Mouse (Mus musculus) erythroblast, embryonic 14.5 days (primary cell): ENCODE data around the gene Tcl1b4. TPM values are rescaled to one million over a fixed set of nuclear protein-coding genes. Genes with fewer than 3 reads are reported as not detected.
"Not testable (repeated sequence)": the region's sequence is repeated elsewhere in the genome, so short reads cannot be mapped to it uniquely, and the experiment has no call there.

Experiments used
- H3K27me3 ChIP-seq: 2 replicates; pipeline ENCODE4 v1.6.1; 2012; ENCODE audit warnings: inconsistent platforms; ENCODE audit not compliant: control insufficient read depth
- H3K36me3 ChIP-seq: 2 replicates; pipeline ENCODE4 v1.6.1; 2012; ENCODE audit warnings: mild to moderate bottlenecking, inconsistent platforms; ENCODE audit not compliant: control insufficient read depth
- H3K4me1 ChIP-seq: 2 replicates; pipeline ENCODE4 v1.6.1; 2012; ENCODE audit warnings: inconsistent platforms; ENCODE audit not compliant: control insufficient read depth
- H3K4me3 ChIP-seq: replicated peaks from 2 replicates; pipeline ENCODE3; 2012; ENCODE audit warnings: moderate library complexity, mild to moderate bottlenecking, inconsistent platforms
- H3K9me3 ChIP-seq: 2 replicates; pipeline ENCODE4 v1.6.1; 2012; ENCODE audit warnings: low read length, inconsistent platforms, mixed read lengths; ENCODE audit not compliant: control insufficient read depth
- GATA1 ChIP-seq: IDR thresholded peaks from 2 replicates; pipeline ENCODE4 v1.6.1; 2012; ENCODE audit warnings: low read length, inconsistent platforms, mixed read lengths
- TAL1 ChIP-seq: IDR thresholded peaks from 3 replicates; pipeline ENCODE4 v1.6.1; 2012; ENCODE audit warnings: low read length, inconsistent platforms, mixed read lengths
- polyA plus RNA-seq: library from polyadenylated mRNA; stranded (reverse); fragments of >175 nt; gene quantifications from 2 replicates; pipeline ENCODE4 v1.2.3, GENCODE M21; 2012

Gene Tcl1b4
- not detected in 2 replicates for polyA plus RNA-seq

GRCm38 (mm10) chr12:105201657-105202056 lies at the start of gene Tcl1b4:
Gene Tcl1b4 (plus strand): TSS chr12:105201957.
- not testable (repeated sequence) for H3K4me3 ChIP-seq

DNA sequence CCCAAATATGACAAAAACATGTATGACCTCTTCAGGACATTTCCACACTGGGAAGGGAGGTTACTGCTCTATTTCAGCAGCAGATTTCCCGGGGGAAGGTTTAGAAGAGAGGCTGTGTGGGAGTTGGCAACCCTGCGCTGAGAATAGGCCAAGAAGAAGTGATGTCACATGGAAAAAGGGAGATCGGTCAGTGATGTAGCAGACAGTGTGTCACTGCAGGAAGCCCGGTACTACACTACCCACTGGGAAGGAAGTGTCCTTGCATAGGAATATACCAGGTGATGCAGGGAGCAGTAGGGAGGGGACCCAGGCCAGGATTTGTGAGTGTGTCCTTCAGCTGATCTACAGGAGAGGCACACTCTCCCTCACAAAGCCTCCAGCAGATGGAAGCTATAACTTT lies 46.5 kb upstream of the Tcl1b4 start:
- not testable (repeated sequence) for H3K4me3 ChIP-seq, H3K4me1 ChIP-seq, H3K27me3 ChIP-seq, H3K9me3 ChIP-seq, H3K36me3 ChIP-seq

More at GRCm38 (mm10) chr12:105201657-105202056, at the start of gene Tcl1b4:
- H3K9me3 ChIP-seq, H3K36me3 ChIP-seq, H3K4me1 ChIP-seq, H3K27me3 ChIP-seq: not testable (repeated sequence)

DNA sequence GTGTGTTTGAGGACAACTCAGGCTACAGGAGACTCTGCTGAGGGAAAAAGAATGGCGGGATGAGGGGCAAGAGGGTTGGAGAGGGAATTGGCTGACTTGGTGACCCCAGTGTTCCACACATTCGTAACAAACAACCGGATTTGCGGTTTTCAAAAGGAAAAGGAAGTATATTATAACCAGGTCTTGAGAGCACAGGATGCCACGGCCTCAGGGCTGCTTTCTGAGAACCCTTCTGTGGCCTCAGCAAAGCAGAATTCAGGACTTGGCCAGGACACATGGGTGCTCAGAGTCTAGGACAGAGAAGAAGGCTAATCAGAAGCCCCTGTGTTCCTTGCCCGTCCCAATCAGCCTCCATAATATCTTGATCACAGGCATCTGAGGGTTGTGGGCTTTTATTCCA lies 42.9 kb upstream of the Tcl1b4 start:
- Histone ChIP-seq H3K27me3 (no peaks in the 10 kb centered on the region), H3K36me3 (no peaks in the 10 kb centered on the region), H3K4me3 (no peak overlapping the region), H3K9me3 (no peaks in the 10 kb centered on the region), H3K4me1 (no peaks in the 10 kb centered on the region)
- TF ChIP-seq GATA1: no peak
- TF ChIP-seq TAL1: no peak

DNA sequence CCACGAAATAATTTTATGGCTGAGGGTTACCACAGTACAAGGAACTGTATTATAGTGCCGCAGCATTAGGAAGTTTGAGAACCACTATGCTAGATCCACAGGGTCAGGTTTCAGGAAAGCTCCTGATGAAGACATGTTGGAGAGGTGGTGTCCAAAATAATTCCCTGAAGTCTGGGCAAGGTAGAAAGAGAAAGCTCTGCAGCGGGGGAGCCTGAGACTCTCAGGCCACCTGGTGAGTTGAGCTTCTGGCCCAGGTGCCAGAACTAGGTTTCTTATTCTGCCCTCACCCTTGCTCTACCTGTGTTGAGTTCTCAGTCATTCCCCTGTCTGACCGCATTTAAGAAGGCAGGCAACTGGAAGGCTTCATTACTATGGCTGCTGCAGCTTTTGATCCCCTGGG lies 42.4 kb upstream of the Tcl1b4 start, which contains the start of gene Tcl1b1:
Gene Tcl1b1 (plus strand): TSS at position 301 of the 400 bp plus-strand sequence.
- H3K27me3 ChIP-seq: no peaks in the 10 kb centered on the region

DNA sequence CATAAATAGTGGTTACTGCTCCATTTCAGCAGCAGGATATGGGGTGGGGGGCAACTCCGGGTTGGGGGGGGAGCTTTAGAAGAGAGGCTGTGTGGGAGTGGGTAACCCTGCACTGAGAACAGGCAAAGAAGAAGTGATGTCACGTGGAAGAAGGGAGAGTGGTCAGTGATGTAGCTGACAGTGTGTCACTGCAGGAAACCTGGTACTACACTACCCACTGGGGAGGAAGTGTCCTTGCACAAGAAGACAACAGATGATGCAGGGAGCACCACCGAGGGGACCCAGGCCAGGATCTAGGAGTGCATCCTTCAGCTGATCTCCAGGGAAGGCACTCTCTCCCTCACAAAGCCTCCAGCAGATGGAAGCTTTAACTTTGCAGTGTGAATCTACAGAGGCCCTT lies 35.0 kb upstream of the Tcl1b4 start:
- Histone ChIP-seq H3K9me3 (no peaks in the 10 kb centered on the region), H3K4me1 (no peaks in the 10 kb centered on the region), H3K27me3 (no peaks in the 10 kb centered on the region), H3K4me3 (no peak overlapping the region), H3K36me3 (no peaks in the 10 kb centered on the region)
- TF ChIP-seq GATA1 (no peak), TAL1 (no peak)

More for the DNA sequence above, 42.4 kb upstream of the Tcl1b4 start, which contains the start of gene Tcl1b1:
- Histone ChIP-seq H3K36me3 (no peaks in the 10 kb centered on the region), H3K4me3 (no peak within 1 kb of the TSS), H3K9me3 (no peaks in the 10 kb centered on the region), H3K4me1 (no peaks in the 10 kb centered on the region)
- TF ChIP-seq TAL1 (no peak), GATA1 (no peak)

GRCm38 (mm10) chr12:105173366-105173765 lies 28.4 kb upstream of the Tcl1b4 start:
- Histone ChIP-seq H3K27me3 (no peaks in the 10 kb centered on the region), H3K4me3 (no peak overlapping the region), H3K9me3 (no peaks in the 10 kb centered on the region), H3K4me1 (no peaks in the 10 kb centered on the region), H3K36me3 (no peaks in the 10 kb centered on the region)
- no peak for TF ChIP-seq TAL1

GRCm38 (mm10) chr12:105174318-105174717 lies 27.4 kb upstream of the Tcl1b4 start:
- not testable (repeated sequence) for H3K9me3 ChIP-seq, H3K4me3 ChIP-seq, H3K36me3 ChIP-seq, H3K4me1 ChIP-seq, H3K27me3 ChIP-seq

DNA sequence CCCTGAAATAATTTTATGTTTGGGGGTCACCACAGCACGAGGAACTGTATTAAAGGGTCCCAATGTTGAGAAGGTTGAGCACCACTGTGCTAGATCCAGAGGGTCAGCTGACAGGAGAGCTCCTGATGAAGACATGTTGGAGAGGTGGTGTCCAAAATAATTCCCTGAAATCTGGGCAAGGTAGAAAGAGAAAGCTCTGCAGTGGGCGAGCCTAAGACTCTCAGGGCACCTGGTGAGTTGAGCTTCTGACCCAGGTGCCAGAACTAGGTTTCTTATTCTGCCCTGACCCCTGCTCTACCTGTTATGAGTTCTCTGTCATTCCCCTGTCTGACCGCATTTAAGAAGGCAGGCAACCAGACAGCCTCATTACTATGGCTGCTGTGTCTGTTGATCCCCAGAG lies 25.7 kb upstream of the Tcl1b4 start, which contains the start of gene Tcl1b5:
Gene Tcl1b5 (plus strand): TSS at position 301 of the 400 bp plus-strand sequence.
- not testable (repeated sequence) for H3K4me1 ChIP-seq, H3K4me3 ChIP-seq, H3K9me3 ChIP-seq, H3K27me3 ChIP-seq, H3K36me3 ChIP-seq

DNA sequence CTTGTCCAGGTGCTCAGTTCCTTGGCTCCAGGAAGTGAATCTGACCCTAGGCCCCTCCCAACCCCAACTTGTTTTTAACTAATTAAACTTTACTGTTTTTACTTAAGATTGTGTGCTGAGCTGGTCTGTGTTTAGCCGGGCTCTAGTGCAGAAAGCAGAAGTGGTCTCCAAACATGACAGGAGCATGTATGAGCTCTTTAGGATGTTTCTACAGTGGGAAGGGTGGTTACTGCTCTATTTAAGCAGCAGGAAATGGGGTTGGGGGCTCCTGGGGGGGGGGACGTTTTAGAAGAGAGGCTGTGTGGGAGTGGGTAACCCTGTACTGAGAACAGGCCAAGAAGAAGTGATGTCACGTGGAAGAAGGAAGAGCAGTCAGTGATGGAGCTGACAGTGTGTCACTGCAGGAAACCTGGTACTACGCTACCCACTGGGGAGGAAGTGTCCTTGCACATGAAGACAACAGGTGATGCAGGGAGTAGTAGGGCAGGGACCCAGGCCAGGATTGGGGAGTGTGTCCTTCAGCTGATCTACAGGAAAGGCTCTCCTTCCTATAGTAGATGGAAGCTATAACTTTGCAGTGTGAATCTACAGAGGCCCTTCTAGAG lies 20.6 kb upstream of the Tcl1b4 start:
- not testable (repeated sequence) for H3K4me3 ChIP-seq, H3K9me3 ChIP-seq, H3K27me3 ChIP-seq

GRCm38 (mm10) chr12:105188980-105189379 lies 12.8 kb upstream of the Tcl1b4 start:
- H3K27me3 ChIP-seq, H3K4me1 ChIP-seq, H3K4me3 ChIP-seq, H3K9me3 ChIP-seq, H3K36me3 ChIP-seq: not testable (repeated sequence)

More for the DNA sequence above, 20.6 kb upstream of the Tcl1b4 start:
- H3K36me3 ChIP-seq, H3K4me1 ChIP-seq: not testable (repeated sequence)

DNA sequence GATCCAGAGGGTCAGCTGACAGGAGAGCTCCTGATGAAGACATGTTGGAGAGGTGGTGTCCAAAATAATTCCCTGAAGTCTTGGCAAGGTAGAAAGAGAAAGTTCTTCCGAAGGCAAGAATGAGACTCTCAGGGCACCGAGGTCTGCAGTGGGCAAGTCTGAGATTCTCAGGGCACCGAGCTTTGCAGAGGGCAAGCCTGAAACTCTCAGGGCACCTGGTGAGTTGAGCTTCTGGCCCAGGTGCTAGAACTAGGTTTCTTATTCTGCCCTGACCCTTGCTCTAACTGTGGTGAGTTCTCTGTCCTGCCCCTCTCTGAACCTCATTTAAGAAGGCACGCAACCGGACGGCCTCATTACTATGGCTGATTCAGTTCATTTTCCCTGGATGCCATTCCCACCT lies 11.0 kb upstream of the Tcl1b4 start, which contains the start of gene Tcl1b3:
Gene Tcl1b3 (plus strand): TSS at position 301 of the 400 bp plus-strand sequence.
- not testable (repeated sequence) for H3K4me1 ChIP-seq, H3K4me3 ChIP-seq, H3K9me3 ChIP-seq, H3K27me3 ChIP-seq, H3K36me3 ChIP-seq

DNA sequence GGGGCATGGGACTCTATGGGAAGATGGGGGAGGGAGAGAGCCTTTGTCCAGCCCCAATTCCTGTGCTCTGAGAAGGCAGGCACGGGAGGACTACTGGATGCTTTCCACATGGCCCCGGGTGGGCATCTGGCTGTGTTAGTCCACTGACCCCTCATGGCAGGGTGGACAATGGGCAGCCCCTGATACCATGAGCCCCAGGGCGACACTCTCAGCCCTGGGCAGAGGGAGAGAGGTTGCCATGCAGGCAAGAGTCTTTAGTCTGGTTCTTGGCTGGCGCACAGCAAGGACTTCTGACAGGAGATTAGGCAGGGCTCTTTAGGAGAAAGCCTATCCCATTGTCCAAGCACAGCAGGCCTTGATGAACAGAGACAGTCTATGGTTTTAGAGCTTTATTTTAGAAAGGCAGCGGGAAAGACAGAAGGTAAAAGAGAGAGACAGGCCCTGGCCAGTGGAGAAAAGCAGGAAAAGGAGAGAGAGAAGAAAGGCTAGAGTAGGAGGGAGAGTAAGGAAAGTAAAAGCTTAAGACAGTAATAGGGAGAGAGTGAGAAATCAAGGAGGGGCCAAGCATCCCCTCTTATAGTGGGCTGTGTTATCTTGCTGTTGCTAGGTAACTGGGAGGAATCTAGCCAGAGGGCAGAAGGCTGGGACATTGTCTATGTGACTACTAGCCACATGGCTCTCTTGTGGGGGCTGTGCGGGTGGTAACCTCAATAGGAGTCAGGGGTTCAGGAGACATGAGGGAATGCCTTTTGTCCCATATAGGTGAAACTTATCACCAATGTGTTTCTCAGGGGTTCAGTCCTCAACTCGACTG lies 1.9 kb upstream of the Tcl1b4 start:
- not testable (repeated sequence) for H3K27me3 ChIP-seq, H3K4me1 ChIP-seq, H3K9me3 ChIP-seq, H3K4me3 ChIP-seq, H3K36me3 ChIP-seq
